ENCODE assay signal across 8 mouse cellular contexts in the genomic region with DNA sequence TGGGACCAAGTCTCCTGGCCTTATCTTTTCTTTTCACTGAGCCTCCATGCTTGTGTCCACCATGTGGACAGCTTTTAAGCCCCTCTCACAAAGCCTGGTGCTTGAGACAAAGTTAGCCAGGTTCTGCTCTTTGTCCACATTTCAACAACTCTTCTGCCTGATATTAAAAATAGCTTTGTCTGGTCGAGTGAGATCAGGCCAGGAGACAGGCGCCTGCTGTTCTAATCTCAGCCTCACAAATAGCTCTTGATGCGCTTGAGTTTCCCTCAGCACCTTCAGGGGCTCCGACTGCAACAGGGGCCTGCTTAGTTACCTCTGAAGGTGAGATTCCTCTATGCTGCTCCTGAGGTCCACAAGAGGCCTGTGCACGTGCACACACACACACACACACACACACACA. TPM values are rescaled to one million over a fixed set of nuclear protein-coding genes. Genes with fewer than 3 reads are reported as not detected.
DNase-seq lines count a peak whose midpoint lies in the region; ATAC-seq lines count a peak whose summit lies in the region.

No protein-coding gene starts in this region.

- no peaks in the 10 kb centered on the region for H3K36me3 ChIP-seq in embryonic facial prominence, embryonic 14.5 days (ENCODE audit: control insufficient read depth, insufficient read depth, low read length)
- H3K36me3 ChIP-seq in heart, embryonic 16.5 days (ENCODE audit: control insufficient read depth, insufficient read depth): no peaks in the 10 kb centered on the region
- H3K36me3 ChIP-seq in midbrain, embryonic 10.5 days: no peaks in the 10 kb centered on the region

- ATAC-seq in embryonic facial prominence, embryonic 14.5 days (ENCODE audit: low read depth): no peak
- peak; percentile 89 for ATAC-seq in heart, embryonic 16.5 days (replicated peaks; ENCODE audit: extremely low read depth, insufficient read depth, low FRiP score)

- peaks cover 46% of the 10 kb centered on the region for H3K4me1 ChIP-seq in embryonic facial prominence, embryonic 14.5 days (ENCODE audit: control insufficient read depth, insufficient read depth, low read length)
- H3K4me1 ChIP-seq in heart, embryonic 16.5 days (ENCODE audit: control insufficient read depth, insufficient read depth, low read length): peaks cover 45% of the 10 kb centered on the region
- peaks cover 74% of the 10 kb centered on the region for H3K4me1 ChIP-seq in midbrain, embryonic 10.5 days

- peak overlapping the region; percentile 91 for H3K27ac ChIP-seq in embryonic facial prominence, embryonic 14.5 days (replicated peaks; ENCODE audit: low read depth, low read length)
- peak overlapping the region; percentile 93 for H3K27ac ChIP-seq in heart, embryonic 16.5 days (ENCODE audit: low read length)
- peak overlapping the region; percentile 95 for H3K27ac ChIP-seq in midbrain, embryonic 10.5 days (replicated peaks)

- peak; percentile 96 for DNase-seq in heart, adult 11 months
- no peak for DNase-seq in heart, postnatal 25 days (ENCODE audit: low spot score)
- peak; percentile 42 for DNase-seq in embryonic facial prominence, embryonic 14.5 days (ENCODE audit: low spot score)
- no peak for DNase-seq in midbrain, embryonic 10.5 days (ENCODE audit: low spot score)
- DNase-seq in urinary bladder, adult 2 months (ENCODE audit: low spot score): no peak
- no peak for DNase-seq in adrenal gland, postnatal 4 days (ENCODE audit: low spot score in 2 of 2)
- no peak for DNase-seq in gastrocnemius, postnatal 36 days

- H3K27me3 ChIP-seq in embryonic facial prominence, embryonic 14.5 days (replicated peaks; ENCODE audit: control insufficient read depth, insufficient read depth, low read length): no peaks in the 10 kb centered on the region
- no peaks in the 10 kb centered on the region for H3K27me3 ChIP-seq in heart, embryonic 16.5 days (ENCODE audit: control insufficient read depth, insufficient read depth, low read length)
- H3K27me3 ChIP-seq in midbrain, embryonic 10.5 days (ENCODE audit: low read depth, poor library complexity, severe bottlenecking): no peaks in the 10 kb centered on the region

- 0 out of 2 replicates have a peak overlapping the region, but pooled peaks have one; percentile 11 for H3K9ac ChIP-seq in embryonic facial prominence, embryonic 14.5 days (ENCODE audit: low read depth, low read length)
- H3K9ac ChIP-seq in heart, embryonic 16.5 days (ENCODE audit: low read length): no peak overlapping the region; the same call in 1 of the 2 replicates

- H3K9me3 ChIP-seq in embryonic facial prominence, embryonic 14.5 days (ENCODE audit: control insufficient read depth, low read length): no peaks in the 10 kb centered on the region
- H3K9me3 ChIP-seq in heart, embryonic 16.5 days (replicated peaks; ENCODE audit: control insufficient read depth, low read length): no peaks in the 10 kb centered on the region
- H3K9me3 ChIP-seq in midbrain, embryonic 10.5 days (replicated peaks): no peaks in the 10 kb centered on the region

- H3K4me2 ChIP-seq in embryonic facial prominence, embryonic 14.5 days (ENCODE audit: low read depth, low read length): peak overlapping the region; percentile 32; the same call in 1 of the 2 replicates
- no peak overlapping the region for H3K4me2 ChIP-seq in heart, embryonic 16.5 days (ENCODE audit: low read depth, low read length)

- no peak overlapping the region for H3K4me3 ChIP-seq in embryonic facial prominence, embryonic 14.5 days (ENCODE audit: low read depth, low read length)
- no peak overlapping the region for H3K4me3 ChIP-seq in heart, embryonic 16.5 days (ENCODE audit: low read length)
- peak overlapping the region; percentile 36 for H3K4me3 ChIP-seq in midbrain, embryonic 10.5 days

- intact Hi-C loops in heart, postnatal 25 days (cut with DNase I): loop anchor here (5.0 kb wide), 1 partner anchor 45 kb away; no protein-coding TSS in a partner anchor
- intact Hi-C loops in gastrocnemius, postnatal 36 days (cut with DNase I): no loop called here

- WGBS in embryonic facial prominence, embryonic 14.5 days: 20% methylated on average over 5 of the region's 5 CpGs
- 13% methylated on average over 5 of the region's 5 CpGs for WGBS in heart, embryonic 16.5 days
- 6% methylated on average over 5 of the region's 5 CpGs for WGBS in midbrain, embryonic 10.5 days

RNA-seq across cellular contexts. Expression of a gene that starts 51.0 kb away (rescaled TPM):
- 100 to 1,000 TPM in 1 of 2 experiments, 10 to 100 TPM in 1; 96.9 to 110 TPM for total RNA-seq in heart, postnatal 25 days (2021)
- polyA plus RNA-seq in embryonic facial prominence, embryonic 14.5 days (2014; fragmentation: Nextera tagmentation; extraction: Ambion mirVana): 145 and 151 TPM in 2 replicates
- 85.5 and 90.1 TPM in 2 replicates for polyA plus RNA-seq in heart, embryonic 16.5 days (2015; fragmentation: Nextera tagmentation; extraction: Ambion mirVana)
- polyA plus RNA-seq in midbrain, embryonic 10.5 days (2016; fragmentation: Nextera tagmentation; extraction: Ambion mirVana): 127 and 141 TPM in 2 replicates
- polyA plus RNA-seq in urinary bladder, adult 2 months (2012; rRNA removed): 141 and 167 TPM in 2 replicates
- 100 to 1,000 TPM; 264 to 275 TPM for total RNA-seq in adrenal gland, postnatal 4 days (2021)
- 10 to 100 TPM; 25.0 to 29.8 TPM for total RNA-seq in gastrocnemius, postnatal 36 days (2021)

Comparison
In these comparisons a context has a peak if more than half of its experiments do, and no peak if none do; other contexts are left out.
1. DNase-seq: peak in heart, adult 11 months (single experiment) and embryonic facial prominence, embryonic 14.5 days (single experiment); none in heart, postnatal 25 days (single experiment), midbrain, embryonic 10.5 days (single experiment), urinary bladder, adult 2 months (single experiment), adrenal gland, postnatal 4 days (0 of 2) and gastrocnemius, postnatal 36 days (0 of 2).
2. Peak in every context shown above with its lines, with median percentiles within 50 percentile points of each other: H3K27ac ChIP-seq.